ENCODE assay signal across 9 mouse cellular contexts in the genomic region with DNA sequence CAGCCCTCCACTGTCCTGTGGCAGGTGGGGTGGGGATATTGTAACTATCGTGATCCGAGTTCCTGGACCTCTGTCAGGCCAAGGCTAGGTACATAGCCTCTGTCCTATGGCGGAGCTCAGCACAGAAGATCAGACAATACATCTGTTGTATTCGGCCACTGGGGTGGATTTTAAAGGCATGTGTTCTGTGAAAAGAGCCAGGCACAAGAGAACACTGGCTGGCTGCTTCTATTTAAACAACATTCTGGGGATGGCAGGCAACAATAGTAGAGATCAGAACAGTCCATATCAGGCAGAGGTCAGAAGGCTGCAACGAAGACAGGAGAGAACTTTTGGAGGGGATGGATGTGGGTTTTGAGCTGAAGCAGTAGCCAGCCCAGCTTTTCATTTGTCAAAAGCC. TPM values are rescaled to one million over a fixed set of nuclear protein-coding genes. Genes with fewer than 3 reads are reported as not detected.
DNase-seq lines count a peak whose midpoint lies in the region; ATAC-seq and TF ChIP-seq lines count a peak whose summit lies in the region.
"Had no signal": no experiment of that assay in that cellular context is flagged by ENCODE, and none has a peak within 500 bp of the region (broad histone marks: within the 10 kb centered on the region; RNA-seq: fewer than 3 reads in every experiment).

No protein-coding gene starts in this region.

- peak overlapping the region; percentile 99; the same call in 1 of the 2 replicates for H3K4me2 ChIP-seq in intestine, embryonic 15.5 days (replicated peaks)
- no peak overlapping the region for H3K4me2 ChIP-seq in intestine, postnatal 0 days (replicated peaks; ENCODE audit: low read depth)
- 0 out of 2 replicates have a peak overlapping the region, but pooled peaks have one; percentile 97 for H3K4me2 ChIP-seq in forebrain, postnatal 0 days (ENCODE audit: low read depth)
- H3K4me2 ChIP-seq in myocyte (ENCODE audit: low read depth) = peak overlapping the region; percentile 87

- H3K27ac ChIP-seq in intestine, embryonic 15.5 days = no peak overlapping the region
- H3K27ac ChIP-seq in intestine, postnatal 0 days (ENCODE audit: low read depth, low read length) = no peak overlapping the region
- peak overlapping the region; percentile 96 for H3K27ac ChIP-seq in forebrain, postnatal 0 days (ENCODE audit: low read depth, low read length)

- H3ac ChIP-seq in myocyte (ENCODE audit: control insufficient read depth, insufficient read length) = no peak overlapping the region

- 63% methylated on average over 5 of the region's 5 CpGs for WGBS in intestine, embryonic 15.5 days
- WGBS in intestine, postnatal 0 days = 70% methylated on average over 5 of the region's 5 CpGs
- WGBS in forebrain, postnatal 0 days = 24% methylated on average over 5 of the region's 5 CpGs

- peak; percentile 43 for DNase-seq in brain, embryonic 14.5 days (ENCODE audit: low read depth)
- no peak for DNase-seq in forebrain, postnatal 0 days
- no peak for DNase-seq in gastrocnemius, adult 18-20 months (ENCODE audit: low spot score)
- no peak for DNase-seq in kidney, postnatal 10 days

- H3K9me3 ChIP-seq in intestine, embryonic 15.5 days = no peaks in the 10 kb centered on the region
- no peaks in the 10 kb centered on the region for H3K9me3 ChIP-seq in intestine, postnatal 0 days (ENCODE audit: control insufficient read depth)
- H3K9me3 ChIP-seq in forebrain, postnatal 0 days (ENCODE audit: low read length) = no peaks in the 10 kb centered on the region
- H3K9me3 ChIP-seq: G1E had no signal

- no peak overlapping the region for H3K4me3 ChIP-seq in intestine, embryonic 15.5 days (replicated peaks)
- H3K4me3 ChIP-seq in intestine, postnatal 0 days (ENCODE audit: low read depth, low read length) = no peak overlapping the region
- H3K4me3 ChIP-seq in forebrain, postnatal 0 days (ENCODE audit: low read depth, low read length) = no peak overlapping the region
- H3K4me3 ChIP-seq in myocyte = no peak overlapping the region

- no peaks in the 10 kb centered on the region for H3K79me2 ChIP-seq in myocyte (ENCODE audit: control insufficient read depth, insufficient read depth)

- no peak for ATAC-seq in intestine, embryonic 15.5 days
- no peak for ATAC-seq in intestine, postnatal 0 days
- no peak for ATAC-seq in forebrain, postnatal 0 days

- no peak for TF ChIP-seq CTCF in intestine, postnatal 0 days (IDR thresholded peaks at IDR 0.05; ENCODE audit: low read depth)
- no peak for TF ChIP-seq CTCF in brain, embryonic 14.5 days (IDR thresholded peaks at IDR 0.05; ENCODE audit: borderline replicate concordance, extremely low read depth, insufficient read depth, insufficient read length)
- TF ChIP-seq CTCF in forebrain, postnatal 0 days (IDR thresholded peaks at IDR 0.05; ENCODE audit: low read depth) = no peak

- H3K4me1 ChIP-seq in intestine, embryonic 15.5 days (replicated peaks) = peaks cover 22% of the 10 kb centered on the region
- H3K4me1 ChIP-seq in intestine, postnatal 0 days (replicated peaks; ENCODE audit: control insufficient read depth, insufficient read depth, low read length) = 0 out of 2 replicates have a peak, but pooled peaks cover 4% of the 10 kb centered on the region
- H3K4me1 ChIP-seq in forebrain, postnatal 0 days (ENCODE audit: insufficient read depth) = peaks cover 20% of the 10 kb centered on the region

- no peak for TF ChIP-seq POLR2A in brain, embryonic 14.5 days (IDR thresholded peaks at IDR 0.05; ENCODE audit: borderline replicate concordance, extremely low read depth, insufficient read depth, insufficient read length, poor library complexity, severe bottlenecking)
- TF ChIP-seq POLR2A in myocyte (IDR thresholded peaks at IDR 0.05; ENCODE audit: insufficient read length, low read depth) = no peak

- no peaks in the 10 kb centered on the region for H3K36me3 ChIP-seq in intestine, embryonic 15.5 days
- no peaks in the 10 kb centered on the region for H3K36me3 ChIP-seq in intestine, postnatal 0 days (ENCODE audit: control insufficient read depth, insufficient read depth)
- no peaks in the 10 kb centered on the region for H3K36me3 ChIP-seq in forebrain, postnatal 0 days (ENCODE audit: insufficient read depth)
- H3K36me3 ChIP-seq in myocyte (ENCODE audit: control insufficient read depth, insufficient read depth) = no peaks in the 10 kb centered on the region
- H3K36me3 ChIP-seq: G1E had no signal

- H3K9ac ChIP-seq in intestine, embryonic 15.5 days = no peak overlapping the region
- H3K9ac ChIP-seq in intestine, postnatal 0 days (ENCODE audit: low read depth, low read length) = no peak overlapping the region
- no peak overlapping the region for H3K9ac ChIP-seq in forebrain, postnatal 0 days

- H3K27me3 ChIP-seq in intestine, embryonic 15.5 days (replicated peaks) = peaks cover 31% of the 10 kb centered on the region
- peaks cover 24% of the 10 kb centered on the region for H3K27me3 ChIP-seq in intestine, postnatal 0 days (replicated peaks; ENCODE audit: control insufficient read depth, insufficient read depth, low read length)
- H3K27me3 ChIP-seq in forebrain, postnatal 0 days (ENCODE audit: insufficient read depth, low read length) = no peaks in the 10 kb centered on the region
- H3K27me3 ChIP-seq in myocyte (ENCODE audit: control insufficient read depth, insufficient read depth, insufficient read length) = no peaks in the 10 kb centered on the region

TF ChIP-seq in myocyte, 11 proteins besides CTCF, POLR2A, EP300 and RAD21:
- TF ChIP-seq POLR2AphosphoS2 (IDR thresholded peaks at IDR 0.05; ENCODE audit: insufficient read length, low read depth) (no peak), SRF (IDR thresholded peaks at IDR 0.05; ENCODE audit: control insufficient read depth, insufficient read length, low read depth) (no peak), MYOG (IDR thresholded peaks at IDR 0.05; ENCODE audit: control insufficient read depth in 1 of 3, insufficient read depth in 1 of 3, insufficient read length in 2 of 3, low read depth in 2 of 3) (no peak), REST (IDR thresholded peaks at IDR 0.05; ENCODE audit: insufficient read depth, insufficient read length) (no peak), USF1 (IDR thresholded peaks at IDR 0.05; ENCODE audit: low read depth) (no peak)

RNA-seq across cellular contexts. Expression of a gene that starts 1.4 kb away (rescaled TPM):
- 0.48 and 1.2 TPM in 2 replicates for polyA plus RNA-seq in intestine, embryonic 15.5 days (2015; fragmentation: Nextera tagmentation; extraction: Ambion mirVana)
- 0.39 and 0.54 TPM in 2 replicates for polyA plus RNA-seq in intestine, postnatal 0 days (2015; fragmentation: Nextera tagmentation; extraction: Ambion mirVana)
- 0.86 and 1.5 TPM in 2 replicates for polyA plus RNA-seq in brain, embryonic 14.5 days (2012; rRNA removed)
- 1.4 and 4.1 TPM in 2 replicates for total RNA-seq in forebrain, postnatal 0 days (2014; rRNA removed)
- 2.9 TPM in 2 replicates for polyA plus RNA-seq in forebrain, postnatal 0 days (2015; fragmentation: Nextera tagmentation; extraction: Ambion mirVana)
- 0.07 TPM for polyA plus RNA-seq in myocyte (2012; fragmentation: generic; extraction: Trizol)
- total RNA-seq in gastrocnemius, adult 18-20 months (2021) = 1 to 10 TPM in 1 of 2 experiments, under 1 TPM in 1; 0.33 to 1.2 TPM
- polyA plus RNA-seq: G1E had no signal

RNA-seq across cellular contexts. Expression of a gene that starts 16.0 kb away (rescaled TPM):
- 108 and 120 TPM in 2 replicates for polyA plus RNA-seq in intestine, embryonic 15.5 days (2015; fragmentation: Nextera tagmentation; extraction: Ambion mirVana)
- 203 and 214 TPM in 2 replicates for polyA plus RNA-seq in intestine, postnatal 0 days (2015; fragmentation: Nextera tagmentation; extraction: Ambion mirVana)
- polyA plus RNA-seq in brain, embryonic 14.5 days (2012; rRNA removed) = 67.6 and 92.3 TPM in 2 replicates
- 81.0 and 95.7 TPM in 2 replicates for total RNA-seq in forebrain, postnatal 0 days (2014; rRNA removed)
- 151 and 177 TPM in 2 replicates for polyA plus RNA-seq in forebrain, postnatal 0 days (2015; fragmentation: Nextera tagmentation; extraction: Ambion mirVana)
- 66.6 TPM for polyA plus RNA-seq in myocyte (2012; fragmentation: generic; extraction: Trizol)
- total RNA-seq in gastrocnemius, adult 18-20 months (2021) = 10 to 100 TPM; 52.7 to 56.6 TPM

RNA-seq across cellular contexts. Expression of a gene that starts 16.1 kb away (rescaled TPM):
- 80.9 and 85.8 TPM in 2 replicates for polyA plus RNA-seq in intestine, embryonic 15.5 days (2015; fragmentation: Nextera tagmentation; extraction: Ambion mirVana)
- polyA plus RNA-seq in intestine, postnatal 0 days (2015; fragmentation: Nextera tagmentation; extraction: Ambion mirVana) = 24.7 and 28.4 TPM in 2 replicates
- polyA plus RNA-seq in brain, embryonic 14.5 days (2012; rRNA removed) = 77.3 and 93.8 TPM in 2 replicates
- 29.9 and 39.3 TPM in 2 replicates for total RNA-seq in forebrain, postnatal 0 days (2014; rRNA removed)
- polyA plus RNA-seq in forebrain, postnatal 0 days (2015; fragmentation: Nextera tagmentation; extraction: Ambion mirVana) = 66.3 and 67.1 TPM in 2 replicates
- polyA plus RNA-seq in myocyte (2012; fragmentation: generic; extraction: Trizol) = 19.9 TPM
- total RNA-seq in gastrocnemius, adult 18-20 months (2021) = 10 to 100 TPM; 12.4 to 13.6 TPM

RNA-seq across cellular contexts. Expression of a gene that starts 53.6 kb away (rescaled TPM):
- polyA plus RNA-seq in intestine, embryonic 15.5 days (2015; fragmentation: Nextera tagmentation; extraction: Ambion mirVana) = 33.6 and 51.6 TPM in 2 replicates
- polyA plus RNA-seq in intestine, postnatal 0 days (2015; fragmentation: Nextera tagmentation; extraction: Ambion mirVana) = 568 and 663 TPM in 2 replicates
- 0.15 and 0.16 TPM in 2 replicates for polyA plus RNA-seq in brain, embryonic 14.5 days (2012; rRNA removed)
- total RNA-seq in forebrain, postnatal 0 days (2014; rRNA removed) = 0.54 and 0.67 TPM in 2 replicates
- 0.23 and 0.36 TPM in 2 replicates for polyA plus RNA-seq in forebrain, postnatal 0 days (2015; fragmentation: Nextera tagmentation; extraction: Ambion mirVana)
- not detected for polyA plus RNA-seq in myocyte (2012; fragmentation: generic; extraction: Trizol)
- not detected for total RNA-seq in gastrocnemius, adult 18-20 months (2021)
- total RNA-seq: gastrocnemius, postnatal 25 days had no signal
- polyA plus RNA-seq: G1E had no signal
